In the genomic region with DNA sequence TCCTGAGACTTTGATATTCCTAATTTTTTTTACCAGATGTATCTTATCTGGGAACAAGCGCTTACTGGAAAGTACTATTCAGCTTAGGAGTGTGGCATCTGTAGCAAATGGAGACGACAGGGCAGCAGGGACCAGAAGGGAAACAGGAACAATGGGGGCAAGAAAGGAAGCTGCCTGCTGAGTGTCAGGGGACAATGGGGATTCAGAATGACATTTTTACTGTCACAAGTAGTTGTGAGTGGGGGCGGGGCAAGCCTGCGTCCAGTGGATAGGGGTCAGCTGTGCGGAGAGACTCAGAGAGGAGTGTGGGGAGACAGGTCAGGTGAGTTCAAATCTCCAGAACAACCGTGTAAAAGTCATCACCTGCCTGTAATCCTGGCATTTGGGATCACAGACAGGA, we compare ENCODE assay signal across 13 mouse cellular contexts. TPM values are rescaled to one million over a fixed set of nuclear protein-coding genes. Genes with fewer than 3 reads are reported as not detected.
DNase-seq lines count a peak whose midpoint lies in the region; ATAC-seq and TF ChIP-seq lines count a peak whose summit lies in the region.
"Had no signal": no experiment of that assay in that cellular context is flagged by ENCODE, and none has a peak within 500 bp of the region (broad histone marks: within the 10 kb centered on the region; RNA-seq: fewer than 3 reads in every experiment).

No protein-coding gene starts in this region.

- no peak for DNase-seq in intestine, embryonic 14.5 days (ENCODE audit: low spot score)
- peak; percentile 87 for DNase-seq in midbrain, embryonic 11.5 days (ENCODE audit: low spot score, missing footprints)
- no peak for DNase-seq in adrenal gland, postnatal 36 days
- DNase-seq in spleen, adult 12 weeks (ENCODE audit: low spot score) = no peak
- DNase-seq: adrenal gland, adult 8-10 months had no signal

- H3K9ac ChIP-seq in intestine, embryonic 14.5 days (ENCODE audit: low read length) = no peak overlapping the region
- no peak overlapping the region for H3K9ac ChIP-seq in intestine, postnatal 0 days (ENCODE audit: low read depth, low read length)
- no peak overlapping the region for H3K9ac ChIP-seq in midbrain, embryonic 11.5 days (ENCODE audit: low read length)
- H3K9ac ChIP-seq in midbrain, embryonic 16.5 days (ENCODE audit: low read depth, low read length) = no peak overlapping the region
- H3K9ac ChIP-seq in neural tube, embryonic 12.5 days = no peak overlapping the region
- H3K9ac ChIP-seq: forebrain, postnatal 0 days; liver, embryonic 15.5 days had no signal

- no peak for TF ChIP-seq CTCF in intestine, postnatal 0 days (IDR thresholded peaks at IDR 0.05; ENCODE audit: low read depth)

- WGBS in intestine, embryonic 14.5 days = 24% methylated on average over 6 of the region's 6 CpGs
- 22% methylated on average over 6 of the region's 6 CpGs for WGBS in intestine, postnatal 0 days
- 24% methylated on average over 6 of the region's 6 CpGs for WGBS in midbrain, embryonic 11.5 days
- 10% methylated on average over 6 of the region's 6 CpGs for WGBS in midbrain, embryonic 16.5 days
- 5% methylated on average over 6 of the region's 6 CpGs for WGBS in neural tube, embryonic 12.5 days

- H3K27me3 ChIP-seq in intestine, embryonic 14.5 days (replicated peaks; ENCODE audit: control insufficient read depth, insufficient read depth, low read length) = no peaks in the 10 kb centered on the region
- no peaks in the 10 kb centered on the region for H3K27me3 ChIP-seq in intestine, postnatal 0 days (replicated peaks; ENCODE audit: control insufficient read depth, insufficient read depth, low read length)
- no peaks in the 10 kb centered on the region for H3K27me3 ChIP-seq in midbrain, embryonic 11.5 days (ENCODE audit: control insufficient read depth, insufficient read depth, low read length)
- no peaks in the 10 kb centered on the region for H3K27me3 ChIP-seq in midbrain, embryonic 16.5 days (ENCODE audit: control insufficient read depth, insufficient read depth, low read depth, low read length)
- no peaks in the 10 kb centered on the region for H3K27me3 ChIP-seq in neural tube, embryonic 12.5 days (replicated peaks)
- H3K27me3 ChIP-seq: liver, embryonic 15.5 days had no signal

- H3K27ac ChIP-seq in intestine, embryonic 14.5 days (ENCODE audit: low read depth) = no peak overlapping the region
- H3K27ac ChIP-seq in intestine, postnatal 0 days (ENCODE audit: low read depth, low read length) = no peak overlapping the region
- no peak overlapping the region for H3K27ac ChIP-seq in midbrain, embryonic 11.5 days (ENCODE audit: low read depth, low read length)
- no peak overlapping the region for H3K27ac ChIP-seq in midbrain, embryonic 16.5 days (ENCODE audit: low read length)
- no peak overlapping the region for H3K27ac ChIP-seq in neural tube, embryonic 12.5 days
- H3K27ac ChIP-seq: liver, embryonic 15.5 days; stomach, postnatal 0 days had no signal

- H3K36me3 ChIP-seq in intestine, embryonic 14.5 days (ENCODE audit: control insufficient read depth, insufficient read depth, low read length) = no peaks in the 10 kb centered on the region
- no peaks in the 10 kb centered on the region for H3K36me3 ChIP-seq in intestine, postnatal 0 days (ENCODE audit: control insufficient read depth, insufficient read depth)
- no peaks in the 10 kb centered on the region for H3K36me3 ChIP-seq in midbrain, embryonic 11.5 days (ENCODE audit: control insufficient read depth, insufficient read depth, low read length)
- H3K36me3 ChIP-seq in midbrain, embryonic 16.5 days (ENCODE audit: control insufficient read depth, insufficient read depth, low read length) = no peaks in the 10 kb centered on the region
- no peaks in the 10 kb centered on the region for H3K36me3 ChIP-seq in neural tube, embryonic 12.5 days
- H3K36me3 ChIP-seq: liver, embryonic 15.5 days had no signal

- H3K4me3 ChIP-seq in intestine, embryonic 14.5 days (ENCODE audit: low read depth, low read length) = no peak overlapping the region
- H3K4me3 ChIP-seq in intestine, postnatal 0 days (ENCODE audit: low read depth, low read length) = no peak overlapping the region
- H3K4me3 ChIP-seq in midbrain, embryonic 11.5 days (ENCODE audit: low read depth, low read length) = no peak overlapping the region
- no peak overlapping the region for H3K4me3 ChIP-seq in midbrain, embryonic 16.5 days (ENCODE audit: low read depth, low read length)
- no peak overlapping the region for H3K4me3 ChIP-seq in neural tube, embryonic 12.5 days
- H3K4me3 ChIP-seq: liver, embryonic 15.5 days had no signal

- no peaks in the 10 kb centered on the region for H3K9me3 ChIP-seq in intestine, embryonic 14.5 days (ENCODE audit: control insufficient read depth, low read length)
- no peaks in the 10 kb centered on the region for H3K9me3 ChIP-seq in intestine, postnatal 0 days (ENCODE audit: control insufficient read depth)
- no peaks in the 10 kb centered on the region for H3K9me3 ChIP-seq in midbrain, embryonic 11.5 days (ENCODE audit: control insufficient read depth, low read length)
- H3K9me3 ChIP-seq in midbrain, embryonic 16.5 days (replicated peaks; ENCODE audit: control insufficient read depth, low read length, poor library complexity, severe bottlenecking) = no peaks in the 10 kb centered on the region
- H3K9me3 ChIP-seq in neural tube, embryonic 12.5 days = no peaks in the 10 kb centered on the region
- H3K9me3 ChIP-seq: liver, embryonic 15.5 days had no signal

- 0 out of 2 replicates have a peak, but pooled peaks have one; percentile 12 for ATAC-seq in intestine, embryonic 14.5 days (replicated peaks; ENCODE audit: low FRiP score, low TSS enrichment, low read depth)
- ATAC-seq in intestine, postnatal 0 days = no peak
- peak; percentile 65; the same call in 1 of the 2 replicates for ATAC-seq in midbrain, embryonic 11.5 days (ENCODE audit: low FRiP score)
- no peak for ATAC-seq in midbrain, embryonic 16.5 days
- ATAC-seq in granulocyte monocyte progenitor cell, adult 5-6 weeks (replicated peaks; ENCODE audit: poor library complexity, severe bottlenecking) = peak; percentile 53
- ATAC-seq in neural tube, embryonic 12.5 days (ENCODE audit: low FRiP score, low read depth) = peak; percentile 25; the same call in 1 of the 2 replicates
- ATAC-seq: forebrain, postnatal 0 days; hindbrain, embryonic 16.5 days had no signal

- H3K4me1 ChIP-seq in intestine, embryonic 14.5 days (replicated peaks; ENCODE audit: control insufficient read depth, insufficient read depth, low read length) = peaks cover 4% of the 10 kb centered on the region; the same call in 1 of the 2 replicates
- H3K4me1 ChIP-seq in intestine, postnatal 0 days (replicated peaks; ENCODE audit: control insufficient read depth, insufficient read depth, low read length) = 0 out of 2 replicates have a peak, but pooled peaks cover 12% of the 10 kb centered on the region
- peaks cover 8% of the 10 kb centered on the region for H3K4me1 ChIP-seq in midbrain, embryonic 11.5 days (ENCODE audit: control insufficient read depth, insufficient read depth, low read length)
- H3K4me1 ChIP-seq in midbrain, embryonic 16.5 days (ENCODE audit: control insufficient read depth, insufficient read depth, low read length) = no peaks in the 10 kb centered on the region
- H3K4me1 ChIP-seq in neural tube, embryonic 12.5 days = peaks cover 5% of the 10 kb centered on the region

- no peak overlapping the region for H3K4me2 ChIP-seq in intestine, embryonic 14.5 days (ENCODE audit: low read length)
- no peak overlapping the region for H3K4me2 ChIP-seq in intestine, postnatal 0 days (replicated peaks; ENCODE audit: low read depth)
- no peak overlapping the region for H3K4me2 ChIP-seq in midbrain, embryonic 11.5 days
- no peak overlapping the region for H3K4me2 ChIP-seq in midbrain, embryonic 16.5 days (ENCODE audit: low read length)
- no peak overlapping the region for H3K4me2 ChIP-seq in neural tube, embryonic 12.5 days (replicated peaks)
- H3K4me2 ChIP-seq: liver, embryonic 15.5 days had no signal

RNA-seq across cellular contexts. Expression of gene Tbl1xr1, which starts 52.3 kb away (rescaled TPM):
- 22.3 and 23.9 TPM in 2 replicates for polyA plus RNA-seq in intestine, embryonic 14.5 days (2014; fragmentation: Nextera tagmentation; extraction: Ambion mirVana)
- 5.6 and 9.2 TPM in 2 replicates for polyA plus RNA-seq in intestine, postnatal 0 days (2015; fragmentation: Nextera tagmentation; extraction: Ambion mirVana)
- polyA plus RNA-seq in midbrain, embryonic 11.5 days (2014; fragmentation: Nextera tagmentation; extraction: Ambion mirVana) = 24.2 and 29.2 TPM in 2 replicates
- polyA plus RNA-seq in midbrain, embryonic 16.5 days (2015; fragmentation: Nextera tagmentation; extraction: Ambion mirVana) = 15.1 and 17.4 TPM in 2 replicates
- total RNA-seq in granulocyte monocyte progenitor cell, adult 5-6 weeks (2014; fragmentation: Nextera tagmentation) = 78.0 and 98.0 TPM in 2 replicates
- 71.4 and 89.8 TPM in 2 replicates for total RNA-seq in granulocyte monocyte progenitor cell, adult 5-6 weeks (2017)
- polyA plus RNA-seq in neural tube, embryonic 12.5 days (2016; fragmentation: Nextera tagmentation; extraction: Ambion mirVana) = 24.9 and 26.9 TPM in 2 replicates
- 100 to 1,000 TPM in 1 of 2 experiments, 10 to 100 TPM in 1; 70.1 to 109 TPM for total RNA-seq in adrenal gland, postnatal 36 days (2021)

Comparison
In these comparisons a context has a peak if more than half of its experiments do, and no peak if none do; other contexts are left out.
1. ATAC-seq: peak in intestine, embryonic 14.5 days (single experiment), midbrain, embryonic 11.5 days (single experiment), granulocyte monocyte progenitor cell, adult 5-6 weeks (single experiment) and neural tube, embryonic 12.5 days (single experiment); none in intestine, postnatal 0 days (single experiment) and midbrain, embryonic 16.5 days (single experiment).